Mouse (Mus musculus): ENCODE measurements around the gene Ephb2. TPM values are rescaled to one million over a fixed set of nuclear protein-coding genes. Genes with fewer than 3 reads are reported as not detected.

Ephb2 gene
- polyA plus RNA-seq, 1 experiment from 2014 or later, result 2.3 TPM

- ATAC-seq (ENCODE audit: low FRiP score, low TSS enrichment) (no peak), DNase-seq (ENCODE audit: low spot score) (no peak)
- H3K4me3 ChIP-seq (ENCODE audit: low read depth, low read length), result no peak overlapping the region
- H3K9ac ChIP-seq (ENCODE audit: low read length), result no peak overlapping the region
- no peaks in the 10 kb centered on the region for H3K9me3 ChIP-seq (ENCODE audit: control insufficient read depth, low read length)
- no peak overlapping the region for H3K27ac ChIP-seq (replicated peaks)
- H3K4me1 ChIP-seq (replicated peaks; ENCODE audit: control insufficient read depth, insufficient read depth), result no peaks in the 10 kb centered on the region
- no peak overlapping the region for H3K4me2 ChIP-seq (replicated peaks; ENCODE audit: low read depth)
- no peak for TF ChIP-seq EP300 (optimal IDR thresholded peaks at IDR 0.05)
- no peak for TF ChIP-seq CTCF (IDR thresholded peaks at IDR 0.05; ENCODE audit: low read depth)
- no peaks in the 10 kb centered on the region for H3K36me3 ChIP-seq (ENCODE audit: control insufficient read depth, insufficient read depth, low read length)
- WGBS, result 59% methylated on average over 5 of the region's 5 CpGs
- no peaks in the 10 kb centered on the region for H3K27me3 ChIP-seq (ENCODE audit: control insufficient read depth, insufficient read depth, low read length)
Observed at GRCm38 (mm10) chr4:136636511-136636910, 199.3 kb downstream of the Ephb2 start.

- TF ChIP-seq CTCF (IDR thresholded peaks at IDR 0.05; ENCODE audit: low read depth) (peak; percentile 44), EP300 (optimal IDR thresholded peaks at IDR 0.05) (no peak)
- Histone ChIP-seq H3K36me3 (ENCODE audit: control insufficient read depth, insufficient read depth, low read length) (no peaks in the 10 kb centered on the region), H3K4me2 (replicated peaks; ENCODE audit: low read depth) (no peak overlapping the region), H3K9me3 (ENCODE audit: control insufficient read depth, low read length) (no peaks in the 10 kb centered on the region), H3K9ac (ENCODE audit: low read length) (no peak overlapping the region), H3K27ac (replicated peaks) (no peak overlapping the region), H3K4me1 (replicated peaks; ENCODE audit: control insufficient read depth, insufficient read depth) (no peaks in the 10 kb centered on the region), H3K27me3 (ENCODE audit: control insufficient read depth, insufficient read depth, low read length) (no peaks in the 10 kb centered on the region), H3K4me3 (ENCODE audit: low read depth, low read length) (no peak overlapping the region)
- ATAC-seq (ENCODE audit: low FRiP score, low TSS enrichment) (no peak), DNase-seq (ENCODE audit: low spot score) (no peak)
Observed at GRCm38 (mm10) chr4:136635995-136636394, 199.8 kb downstream of the Ephb2 start.

GRCm38 (mm10) chr4:136631237-136631994 is 204.4 kb downstream of the Ephb2 start:
- no peak for ATAC-seq (ENCODE audit: low FRiP score, low TSS enrichment)
- Histone ChIP-seq H3K9ac (ENCODE audit: low read length) (no peak overlapping the region), H3K4me1 (replicated peaks; ENCODE audit: control insufficient read depth, insufficient read depth) (no peaks in the 10 kb centered on the region), H3K9me3 (ENCODE audit: control insufficient read depth, low read length) (no peaks in the 10 kb centered on the region), H3K27me3 (ENCODE audit: control insufficient read depth, insufficient read depth, low read length) (no peaks in the 10 kb centered on the region), H3K27ac (replicated peaks) (no peak overlapping the region), H3K36me3 (ENCODE audit: control insufficient read depth, insufficient read depth, low read length) (no peaks in the 10 kb centered on the region), H3K4me3 (ENCODE audit: low read depth, low read length) (no peak overlapping the region), H3K4me2 (replicated peaks; ENCODE audit: low read depth) (no peak overlapping the region)
- peak; percentile 24 for DNase-seq (ENCODE audit: low spot score)
- WGBS, result 76% methylated on average over 11 of the region's 11 CpGs
- no peak for TF ChIP-seq CTCF (IDR thresholded peaks at IDR 0.05; ENCODE audit: low read depth)
- TF ChIP-seq EP300 (optimal IDR thresholded peaks at IDR 0.05), result no peak

DNA sequence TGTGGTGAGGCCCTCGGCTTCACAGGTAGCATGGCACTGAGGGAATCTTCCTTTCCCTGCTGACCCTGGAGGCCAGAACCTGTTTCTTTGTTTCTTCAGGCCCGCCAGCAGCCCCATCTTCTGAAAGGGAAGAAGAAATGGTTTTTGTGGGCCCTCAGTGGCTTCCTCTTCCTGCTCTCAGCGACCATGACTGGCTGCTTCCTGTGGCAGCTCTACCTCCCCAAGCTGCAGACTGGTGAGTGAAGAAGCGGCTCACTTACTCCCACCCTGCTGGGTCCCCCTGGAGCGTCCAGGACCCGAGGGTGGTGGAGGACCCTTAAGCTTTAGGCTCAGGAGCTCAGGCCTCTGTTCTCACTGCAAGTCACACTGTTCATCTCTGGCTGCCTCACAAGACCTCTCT is 209.2 kb downstream of the Ephb2 start:
- no peak for TF ChIP-seq EP300 (optimal IDR thresholded peaks at IDR 0.05)
- TF ChIP-seq CTCF (IDR thresholded peaks at IDR 0.05; ENCODE audit: low read depth), result no peak
- no peaks in the 10 kb centered on the region for H3K4me1 ChIP-seq (replicated peaks; ENCODE audit: control insufficient read depth, insufficient read depth)
- no peaks in the 10 kb centered on the region for H3K36me3 ChIP-seq (ENCODE audit: control insufficient read depth, insufficient read depth, low read length)
- H3K27me3 ChIP-seq (ENCODE audit: control insufficient read depth, insufficient read depth, low read length), result no peaks in the 10 kb centered on the region
- WGBS, result 55% methylated on average over 6 of the region's 6 CpGs
- no peaks in the 10 kb centered on the region for H3K9me3 ChIP-seq (ENCODE audit: control insufficient read depth, low read length)
- no peak overlapping the region for H3K27ac ChIP-seq (replicated peaks)
- H3K4me3 ChIP-seq (ENCODE audit: low read depth, low read length), result no peak overlapping the region
- DNase-seq (ENCODE audit: low spot score), result no peak
- no peak overlapping the region for H3K4me2 ChIP-seq (replicated peaks; ENCODE audit: low read depth)
- ATAC-seq (ENCODE audit: low FRiP score, low TSS enrichment), result no peak
- no peak overlapping the region for H3K9ac ChIP-seq (ENCODE audit: low read length)

GRCm38 (mm10) chr4:136622388-136622787 is 213.4 kb downstream of the Ephb2 start, which contains the start of gene Lactbl1:
Lactbl1 (plus strand) TSS chr4:136622621.
- no peaks in the 10 kb centered on the region for H3K9me3 ChIP-seq (ENCODE audit: control insufficient read depth, low read length)
- DNase-seq (ENCODE audit: low spot score), result no peak
- no peak within 1 kb of the TSS for H3K4me2 ChIP-seq (replicated peaks; ENCODE audit: low read depth)
- H3K27me3 ChIP-seq (ENCODE audit: control insufficient read depth, insufficient read depth, low read length), result no peaks in the 10 kb centered on the region
- no peaks in the 10 kb centered on the region for H3K4me1 ChIP-seq (replicated peaks; ENCODE audit: control insufficient read depth, insufficient read depth)
- no peak within 1 kb of the TSS for H3K4me3 ChIP-seq (ENCODE audit: low read depth, low read length)
- WGBS, result 51% methylated on average over 6 of the region's 6 CpGs
- no peaks in the 10 kb centered on the region for H3K36me3 ChIP-seq (ENCODE audit: control insufficient read depth, insufficient read depth, low read length)
- no peak within 1 kb of the TSS for H3K9ac ChIP-seq (ENCODE audit: low read length)
- no peak for TF ChIP-seq CTCF (IDR thresholded peaks at IDR 0.05; ENCODE audit: low read depth)
- no peak for TF ChIP-seq EP300 (optimal IDR thresholded peaks at IDR 0.05)
- no peak within 1 kb of the TSS for H3K27ac ChIP-seq (replicated peaks)
- ATAC-seq (ENCODE audit: low FRiP score, low TSS enrichment), result no peak

- no peaks in the 10 kb centered on the region for H3K27me3 ChIP-seq (ENCODE audit: control insufficient read depth, insufficient read depth, low read length)
Observed at GRCm38 (mm10) chr4:136621956-136622355, 213.8 kb downstream of the Ephb2 start.

More at GRCm38 (mm10) chr4:136621956-136622355, 213.8 kb downstream of the Ephb2 start:
- Histone ChIP-seq H3K9me3 (ENCODE audit: control insufficient read depth, low read length) (no peaks in the 10 kb centered on the region), H3K4me3 (ENCODE audit: low read depth, low read length) (no peak overlapping the region), H3K27ac (replicated peaks) (no peak overlapping the region), H3K9ac (ENCODE audit: low read length) (no peak overlapping the region), H3K4me2 (replicated peaks; ENCODE audit: low read depth) (no peak overlapping the region), H3K4me1 (replicated peaks; ENCODE audit: control insufficient read depth, insufficient read depth) (no peaks in the 10 kb centered on the region), H3K36me3 (ENCODE audit: control insufficient read depth, insufficient read depth, low read length) (no peaks in the 10 kb centered on the region)
- DNase-seq (ENCODE audit: low spot score), result no peak
- ATAC-seq (ENCODE audit: low FRiP score, low TSS enrichment), result no peak
- WGBS, result 62% methylated on average over 5 of the region's 5 CpGs
- no peak for TF ChIP-seq EP300 (optimal IDR thresholded peaks at IDR 0.05)
- TF ChIP-seq CTCF (IDR thresholded peaks at IDR 0.05; ENCODE audit: low read depth), result no peak
